Comparison of ENCODE assay signal across 13 mouse cellular contexts in genomic region chr14:12105593-12105992, GRCm38 (mm10).
"Had no signal": no experiment of that assay in that cellular context is flagged by ENCODE, and none has a peak within 500 bp of the region (broad histone marks: within the 10 kb centered on the region; RNA-seq: fewer than 3 reads in every experiment).

No protein-coding gene starts in this region.

- H3K4me1 ChIP-seq: neural tube, embryonic 12.5 days had no signal

- H3K36me3 ChIP-seq: midbrain, embryonic 13.5 days; midbrain, embryonic 15.5 days; neural tube, embryonic 12.5 days; stomach, embryonic 15.5 days had no signal

- H3K9me3 ChIP-seq: megakaryocyte, embryonic 14.5 days; midbrain, embryonic 13.5 days; midbrain, embryonic 15.5 days; neural tube, embryonic 12.5 days; stomach, embryonic 15.5 days had no signal

- H3K9ac ChIP-seq: lung, embryonic 14.5 days; midbrain, embryonic 13.5 days; midbrain, embryonic 15.5 days; neural tube, embryonic 12.5 days; stomach, embryonic 15.5 days had no signal

- H3K4me3 ChIP-seq: megakaryocyte, embryonic 14.5 days; midbrain, embryonic 13.5 days; midbrain, embryonic 15.5 days; neural tube, embryonic 12.5 days; stomach, embryonic 15.5 days had no signal

- ATAC-seq: midbrain, embryonic 13.5 days; midbrain, embryonic 15.5 days had no signal

- DNase-seq: lung, embryonic 14.5 days; right cerebral cortex, postnatal 14 days; thymus, adult 2 months; thymus, postnatal 25 days; thymus, postnatal 4 days had no signal

- H3K27me3 ChIP-seq: megakaryocyte, embryonic 14.5 days; midbrain, embryonic 13.5 days; midbrain, embryonic 15.5 days; neural tube, embryonic 12.5 days; stomach, embryonic 15.5 days had no signal

- H3K27ac ChIP-seq: macrophage; midbrain, embryonic 13.5 days; midbrain, embryonic 15.5 days; neural tube, embryonic 12.5 days; stomach, embryonic 15.5 days; stomach, postnatal 0 days had no signal

- H3K4me2 ChIP-seq: lung, embryonic 14.5 days; midbrain, embryonic 11.5 days; midbrain, embryonic 13.5 days; midbrain, embryonic 15.5 days; neural tube, embryonic 12.5 days; stomach, embryonic 15.5 days had no signal
